Mouse (Mus musculus) urinary bladder, postnatal 4 days (tissue): Measurements from ENCODE around the gene Tubd1.

Experiments used
- DNase-seq, 2 experiments: peaks; one replicate each; pipeline ENCODE4 v3.0.0; 2021 to 2022; ENCODE audit warnings: low spot score in 2 of 2

Gene Tubd1

GRCm38 (mm10) chr11:86599378-86600208 lies 54.8 kb downstream of the Tubd1 start:
- DNase-seq, result no peak

DNA sequence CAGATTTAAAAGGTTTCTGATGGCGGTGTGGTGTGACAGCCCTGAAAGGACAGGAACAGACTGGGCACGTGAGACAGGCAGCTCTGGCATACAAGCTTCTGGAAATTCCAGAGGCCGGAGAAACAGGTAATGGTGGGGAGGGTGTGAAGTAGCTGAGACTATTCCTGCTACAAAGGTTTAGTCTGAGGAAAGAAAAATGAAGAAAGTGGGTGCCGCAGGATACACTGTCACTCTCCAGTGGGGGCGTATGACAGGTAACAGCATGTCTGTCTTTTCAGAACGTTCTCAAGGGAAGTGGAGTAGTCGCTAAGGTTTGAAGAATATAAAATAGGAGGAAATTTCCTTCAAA lies 55.4 kb downstream of the Tubd1 start:
- no peak for DNase-seq

DNA sequence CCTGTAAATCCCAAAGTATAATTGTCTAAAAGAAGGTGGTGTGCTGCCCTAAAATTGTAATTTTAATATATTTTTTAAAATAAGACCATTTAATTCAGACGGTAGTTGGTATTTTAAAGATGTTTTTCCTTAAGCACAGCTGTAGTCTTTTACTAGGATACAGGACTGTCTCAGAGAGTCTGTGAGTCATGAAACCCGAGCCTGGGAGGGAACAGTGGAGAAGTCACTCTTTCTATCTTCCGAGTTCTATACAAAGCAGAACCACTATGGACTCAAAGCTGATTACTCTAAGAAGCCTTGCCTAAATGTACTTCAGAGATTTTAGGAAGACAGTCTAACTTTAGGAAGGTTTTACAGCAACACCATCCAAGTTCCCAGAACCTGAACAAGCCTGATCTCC lies 57.3 kb downstream of the Tubd1 start:
- no peak for DNase-seq

DNA sequence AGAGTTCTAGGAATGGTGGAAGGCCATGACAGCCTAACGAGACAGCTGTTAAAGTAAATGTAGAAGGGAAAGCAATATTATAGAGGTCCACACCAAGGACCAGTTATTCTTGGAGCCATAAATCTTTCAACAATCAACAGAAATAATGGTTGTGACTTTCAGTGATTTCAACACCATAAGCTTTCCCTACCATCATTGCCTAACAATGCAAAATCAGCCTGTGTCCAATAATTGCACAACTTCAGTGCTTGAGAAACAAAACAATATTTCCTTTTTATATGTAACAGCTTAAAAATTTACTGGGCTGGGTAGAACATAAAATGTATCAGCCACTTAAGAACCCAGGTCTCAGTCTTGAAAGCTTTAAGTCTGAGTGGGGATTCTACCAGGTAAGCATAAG lies 58.9 kb downstream of the Tubd1 start:
- DNase-seq, result no peak

GRCm38 (mm10) chr11:86604289-86604688 lies 59.5 kb downstream of the Tubd1 start:
- DNase-seq, result no peak

- no peak for DNase-seq
These were observed 60.1 kb downstream of the Tubd1 start for GRCm38 (mm10) chr11:86604732-86605520.

- no peak for DNase-seq
These were observed 62.0 kb downstream of the Tubd1 start for GRCm38 (mm10) chr11:86606621-86607339.

DNA sequence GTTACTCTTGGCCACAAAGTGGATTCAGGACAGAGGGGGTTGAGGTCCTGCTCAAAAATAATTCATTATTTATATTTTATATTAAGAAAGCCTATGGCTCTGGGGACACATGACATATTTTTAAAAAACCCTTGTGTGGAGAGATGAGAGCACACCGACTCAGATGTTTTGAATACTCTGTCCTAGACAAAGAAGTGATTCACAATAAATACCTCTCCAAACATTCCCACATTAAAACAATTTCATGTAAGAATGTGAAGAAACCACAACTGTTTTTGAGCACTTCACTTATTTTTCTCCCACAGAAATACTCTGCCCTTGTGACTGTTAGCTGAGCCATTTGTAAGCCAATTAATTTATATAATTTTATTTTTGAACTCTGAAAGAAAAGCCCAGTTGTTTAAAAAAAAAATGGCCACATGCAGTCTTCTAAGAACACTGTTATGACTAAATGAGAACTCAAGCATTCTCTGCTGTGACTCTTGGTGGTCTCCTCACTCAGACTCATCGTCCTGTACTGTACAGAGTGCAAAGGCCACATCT lies 63.1 kb downstream of the Tubd1 start:
- DNase-seq, result no peak

DNA sequence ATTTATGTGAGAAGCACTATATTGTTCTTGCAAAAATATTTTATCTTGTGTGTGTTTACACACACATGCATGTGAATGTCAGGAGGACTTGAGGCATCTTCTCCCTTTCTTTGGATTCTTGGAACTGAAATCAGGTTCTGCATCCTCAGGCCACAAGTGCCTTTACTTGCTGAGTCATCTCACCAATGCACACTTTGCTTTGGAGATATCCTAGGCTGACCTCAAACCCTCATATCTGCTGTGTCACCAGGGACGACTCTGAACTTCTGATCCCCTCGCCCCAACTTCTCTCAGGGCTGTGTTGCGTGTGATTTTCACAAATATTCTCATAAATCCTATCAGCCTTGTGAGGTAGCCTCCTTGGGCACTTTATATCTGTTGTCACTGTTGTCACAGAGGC lies 65.4 kb downstream of the Tubd1 start:
- no peak for DNase-seq

GRCm38 (mm10) chr11:86611991-86612390 lies 67.2 kb downstream of the Tubd1 start:
- DNase-seq, result no peak

DNA sequence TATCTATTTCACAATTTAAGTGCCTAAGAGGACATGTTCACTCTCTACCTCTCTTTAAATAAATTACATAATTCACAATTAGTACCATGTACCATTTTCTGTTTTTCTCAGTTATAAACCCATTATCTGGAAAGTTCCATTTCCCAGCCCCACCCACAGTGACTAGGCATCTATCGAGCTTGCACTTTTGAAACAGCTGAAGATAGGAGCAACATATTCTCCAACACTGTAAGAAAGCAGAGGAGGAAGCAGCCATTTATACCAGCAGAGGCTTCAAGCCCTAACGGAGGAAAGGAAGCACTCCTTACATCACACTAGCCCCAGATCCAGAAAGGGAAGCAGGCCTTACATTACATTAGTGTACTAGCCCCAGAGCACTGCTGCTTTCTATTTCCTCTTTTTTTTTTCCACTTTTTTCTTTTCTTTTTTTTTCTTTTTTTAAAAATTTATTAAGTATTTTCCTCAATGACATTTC lies 69.3 kb downstream of the Tubd1 start:
- no peak for DNase-seq

DNA sequence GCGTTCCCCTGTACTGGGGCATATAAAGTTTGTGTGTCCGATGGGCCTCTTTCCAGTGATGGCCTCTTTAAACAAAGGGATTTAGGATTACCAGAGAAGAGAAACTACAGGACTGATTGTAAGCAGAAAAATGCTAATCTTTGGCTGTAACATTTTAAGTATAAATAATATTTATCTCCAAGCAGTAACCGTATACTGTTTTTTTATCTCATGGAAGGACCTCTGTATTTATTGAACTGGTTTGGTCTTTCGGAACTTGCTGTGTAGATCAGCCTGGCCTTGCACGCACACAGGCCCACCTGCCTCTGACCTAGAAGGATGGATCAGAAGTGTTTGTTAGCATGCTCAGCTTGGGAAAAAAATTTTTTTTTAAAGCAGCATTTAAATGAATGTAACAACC lies 69.8 kb downstream of the Tubd1 start:
- DNase-seq, result no peak
